Mouse (Mus musculus) neural tube, embryonic 11.5 days (tissue): ENCODE data around the gene Pdcl. TPM values are rescaled to one million over a fixed set of nuclear protein-coding genes. Genes with fewer than 3 reads are reported as not detected.

Experiments
- ATAC-seq: fragments of 200-750 bp; cut with Nextera tagmentation; 2 replicates; pipeline ENCODE4 v1.8.0; 2017; ENCODE audit warnings: moderate number of reproducible peaks, mild to moderate bottlenecking, moderate TSS enrichment, moderate library complexity; ENCODE audit not compliant: insufficient read depth, low FRiP score, low TSS enrichment
- DNase-seq: peaks from one replicate; pipeline ENCODE4 v3.0.0-alpha.2; 2015; ENCODE audit warnings: low spot score
- H3K27ac ChIP-seq: fragments of 300-500 bp; sonication (generic); 2 replicates; pipeline ENCODE4 v1.5.1; 2014; ENCODE audit warnings: low read depth, mild to moderate bottlenecking, low read length
- H3K27me3 ChIP-seq: fragments of 300-500 bp; sonication (generic); 2 replicates; pipeline ENCODE4 v1.6.1; 2014; ENCODE audit warnings: mild to moderate bottlenecking, low read length, mixed read lengths; ENCODE audit not compliant: control insufficient read depth, insufficient read depth
- H3K36me3 ChIP-seq: fragments of 300-500 bp; sonication (generic); 2 replicates; pipeline ENCODE4 v1.6.1; 2014; ENCODE audit warnings: mild to moderate bottlenecking, low read length, moderate library complexity, mixed read lengths; ENCODE audit not compliant: control insufficient read depth, insufficient read depth
- H3K4me1 ChIP-seq: fragments of 300-500 bp; sonication (generic); 2 replicates; pipeline ENCODE4 v1.6.1; 2014; ENCODE audit warnings: low read length, mixed read lengths; ENCODE audit not compliant: control insufficient read depth, insufficient read depth
- H3K4me2 ChIP-seq: fragments of 300-500 bp; sonication (generic); 2 replicates; pipeline ENCODE4 v1.6.1; 2014; ENCODE audit warnings: low read depth, mild to moderate bottlenecking, moderate library complexity
- H3K4me3 ChIP-seq: fragments of 300-500 bp; sonication (generic); 2 replicates; pipeline ENCODE4 v1.5.1; 2014; ENCODE audit warnings: low read depth, low read length
- H3K9ac ChIP-seq: fragments of 300-500 bp; sonication (generic); 2 replicates; pipeline ENCODE4 v1.6.1; 2014; ENCODE audit warnings: mild to moderate bottlenecking, low read length
- H3K9me3 ChIP-seq: fragments of 300-500 bp; sonication (generic); 2 replicates; pipeline ENCODE4 v1.6.1; 2016; ENCODE audit warnings: low read length; ENCODE audit not compliant: control insufficient read depth
- WGBS: fragments of 180-500 bp; shearing (Covaris S2); extraction: QIAGEN DNeasy Blood & Tissue Kit; methylation state at CpG from one replicate; pipeline ENCODE4 v1.1.7; 2014; 5-methylcytosine and 5-hydroxymethylcytosine counted together
- polyA plus RNA-seq: library from polyadenylated mRNA; unstranded; fragments of >200 nt; fragmentation: Nextera tagmentation; extraction: Ambion mirVana; gene quantifications from 2 replicates; pipeline ENCODE4 v1.2.1, GENCODE M21; 2014

Pdcl gene
- polyA plus RNA-seq, 1 experiment from 2014 or later, result 75.4 TPM

DNA sequence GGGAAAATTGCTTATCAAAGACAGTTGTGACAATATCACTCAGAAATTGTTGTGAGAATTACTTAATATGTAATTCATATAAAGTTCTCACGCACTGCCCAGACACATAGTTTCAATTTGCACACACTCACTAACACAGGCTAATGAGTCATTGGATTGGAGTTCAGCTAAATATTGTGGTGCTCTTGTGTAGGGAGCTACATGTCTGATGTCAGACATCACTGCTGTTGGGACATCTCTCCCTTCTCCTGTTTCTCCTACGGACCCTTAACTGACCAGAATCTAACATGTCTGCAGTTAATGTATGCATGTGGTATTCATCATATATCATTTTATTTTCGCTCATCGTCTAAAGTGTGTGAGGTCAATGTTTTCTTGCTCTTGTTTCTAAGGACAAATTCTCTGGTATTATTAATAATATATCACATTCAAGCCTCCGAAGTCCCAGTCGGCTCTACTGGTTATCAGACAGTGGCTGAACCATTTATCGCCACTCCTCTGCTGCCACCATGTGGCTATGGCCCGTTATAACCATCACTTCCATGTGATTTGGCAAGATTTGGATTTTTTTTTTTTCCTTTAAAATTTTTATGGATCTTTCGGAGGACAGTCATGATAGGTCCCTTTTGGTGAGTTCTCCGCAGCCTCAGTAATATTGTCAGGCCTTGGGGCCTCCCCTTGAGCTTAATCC lies 20.5 kb downstream of the Pdcl start:
- WGBS, result 64% methylated on average over 10 of the region's 10 CpGs
- ATAC-seq, result no peak; the same call in 1 of the 2 replicates
- Histone ChIP-seq H3K36me3 (no peaks in the 10 kb centered on the region), H3K4me1 (no peaks in the 10 kb centered on the region), H3K27me3 (no peaks in the 10 kb centered on the region), H3K9ac (no peak overlapping the region), H3K27ac (no peak overlapping the region), H3K9me3 (no peaks in the 10 kb centered on the region), H3K4me2 (no peak overlapping the region), H3K4me3 (no peak overlapping the region)
- DNase-seq, result peak; percentile 25

DNA sequence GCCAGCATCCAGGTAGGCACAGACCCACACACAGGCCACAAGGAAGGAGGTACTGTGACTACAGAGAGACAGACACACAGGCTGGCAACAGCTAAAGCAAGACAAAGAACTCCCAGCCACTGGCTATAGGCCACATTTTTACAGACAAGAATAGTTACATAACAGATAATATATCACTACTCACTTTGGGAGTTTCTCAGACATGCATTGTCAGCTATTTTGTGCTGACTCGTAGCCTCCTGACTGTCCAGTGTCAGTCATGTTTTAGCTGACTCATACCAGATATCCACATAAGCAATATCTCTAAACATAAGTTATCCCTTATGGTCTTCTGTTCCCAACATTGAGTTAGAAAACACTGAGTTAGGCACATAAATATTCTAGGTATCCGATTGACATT lies 25.8 kb downstream of the Pdcl start:
- no peaks in the 10 kb centered on the region for H3K4me1 ChIP-seq
- H3K27ac ChIP-seq, result no peak overlapping the region
- no peak for ATAC-seq
- H3K36me3 ChIP-seq, result no peaks in the 10 kb centered on the region
- H3K9ac ChIP-seq, result no peak overlapping the region
- H3K9me3 ChIP-seq, result no peaks in the 10 kb centered on the region
- no peaks in the 10 kb centered on the region for H3K27me3 ChIP-seq
- no peak overlapping the region for H3K4me2 ChIP-seq
- 87% methylated on average over 2 of the region's 2 CpGs for WGBS
- no peak overlapping the region for H3K4me3 ChIP-seq
- no peak for DNase-seq

- no peak for DNase-seq
- Histone ChIP-seq H3K36me3 (no peaks in the 10 kb centered on the region), H3K4me2 (no peak within 1 kb of the TSS), H3K4me1 (no peaks in the 10 kb centered on the region), H3K4me3 (no peak within 1 kb of the TSS), H3K27ac (no peak within 1 kb of the TSS), H3K9me3 (no peaks in the 10 kb centered on the region), H3K9ac (no peak within 1 kb of the TSS), H3K27me3 (no peaks in the 10 kb centered on the region)
- no peak for ATAC-seq
- WGBS, result 83% methylated on average over 1 of the region's 1 CpGs
Observed at GRCm38 (mm10) chr2:37326215-37326614, 32.9 kb downstream of the Pdcl start, which contains the start of gene Olfr368. Gene Olfr368, plus strand, starts transcription at chr2:37326515.

Other genes with a start within 250 kb of the Pdcl start
- not detected in 2 replicates for gene Olfr362, start 241.4 kb downstream of the Pdcl start, polyA plus RNA-seq
- gene Olfr364-ps1, start 220.0 kb downstream of the Pdcl start, polyA plus RNA-seq, result not detected in 2 replicates
- gene Olfr365, start 171.1 kb downstream of the Pdcl start, polyA plus RNA-seq, result not detected in 2 replicates
- gene Olfr366, start 147.8 kb downstream of the Pdcl start, polyA plus RNA-seq, result not detected in 2 replicates
- not detected in 2 replicates for gene Olfr368, start 32.8 kb downstream of the Pdcl start, polyA plus RNA-seq
- 21.4 and 24.1 TPM in 2 replicates for gene Rc3h2, start 63.6 kb upstream of the Pdcl start, polyA plus RNA-seq
- gene Zbtb26, start 83.8 kb upstream of the Pdcl start, polyA plus RNA-seq, result 13.0 and 13.3 TPM in 2 replicates
- 7.1 and 7.7 TPM in 2 replicates for gene Zbtb6, start 83.8 kb upstream of the Pdcl start, polyA plus RNA-seq
- gene Rabgap1, start 83.9 kb upstream of the Pdcl start, polyA plus RNA-seq, result 38.7 and 44.9 TPM in 2 replicates
- gene Gpr21, start 157.0 kb upstream of the Pdcl start, polyA plus RNA-seq, result 3.5 and 3.9 TPM in 2 replicates